Mouse (Mus musculus) left cerebral cortex, adult 11 months (tissue): ENCODE data around the gene C87499.
A peak's percentile ranks its signal among the peaks of the same experiment; 100 is the strongest.

ENCODE experiments used
- DNase-seq: peaks from one replicate; pipeline ENCODE4 v3.0.0; 2022; ENCODE audit warnings: low spot score

C87499 gene

GRCm38 (mm10) chr4:88634311-88634710, at the start of gene C87499:
TSS of gene C87499 (minus strand) at chr4:88634411.
- no peak for DNase-seq

- no peak for DNase-seq
These were observed 49.6 kb upstream of the C87499 start, which contains the start of gene Ifna2 for GRCm38 (mm10) chr4:88683812-88684211. TSS of gene Ifna2 (minus strand) at chr4:88683912.

GRCm38 (mm10) chr4:88681353-88681752, 47.1 kb upstream of the C87499 start:
- DNase-seq: no peak

DNA sequence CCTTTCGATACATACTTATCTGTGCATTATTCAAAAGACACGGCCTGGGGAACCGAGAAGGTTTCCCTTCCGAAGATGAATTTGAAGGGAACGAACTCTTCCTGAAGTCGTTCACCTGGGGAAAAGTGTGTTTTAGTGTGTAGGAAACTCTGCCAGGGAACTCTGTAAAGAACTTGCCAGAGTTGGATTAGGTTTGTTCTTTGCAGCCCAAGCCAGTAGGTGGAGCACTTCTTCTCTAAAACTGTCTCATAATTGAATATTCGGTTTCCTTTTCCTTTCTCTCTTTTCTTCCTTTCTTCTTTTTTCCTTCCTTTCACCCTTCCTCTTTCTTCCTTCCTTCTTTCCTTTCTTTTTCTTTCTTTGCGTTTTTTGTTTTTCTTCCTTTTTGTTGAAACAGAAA, 46.2 kb upstream of the C87499 start:
- DNase-seq: no peak

DNA sequence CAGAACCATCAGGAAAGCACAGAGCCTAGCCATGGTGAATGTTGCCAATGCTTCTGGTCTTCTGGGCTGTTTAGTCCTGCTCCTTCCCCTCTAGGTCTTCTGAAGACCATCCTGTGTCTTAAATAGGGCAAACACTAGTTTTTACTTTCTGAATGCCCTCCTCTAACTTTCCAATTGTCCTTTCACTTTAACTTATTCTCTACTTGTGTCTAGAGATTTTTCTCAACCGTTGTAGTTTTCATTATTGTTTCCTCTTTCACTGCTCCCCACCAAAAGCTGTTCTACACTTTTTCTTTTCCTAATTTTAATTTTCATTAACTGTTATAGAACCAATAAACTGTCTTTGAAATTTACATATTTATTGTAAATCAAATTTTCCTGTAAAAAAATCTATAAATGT, 42.6 kb upstream of the C87499 start, which contains the start of gene Ifna16:
TSS of gene Ifna16 (minus strand) at position 101 of the 400 bp plus-strand sequence.
- DNase-seq: no peak

- DNase-seq: no peak
These were observed 21.2 kb upstream of the C87499 start for GRCm38 (mm10) chr4:88655461-88655860.

GRCm38 (mm10) chr4:88653644-88654043, 19.4 kb upstream of the C87499 start:
- DNase-seq: no peak

GRCm38 (mm10) chr4:88644359-88644758, 10.1 kb upstream of the C87499 start, which contains the start of gene Ifna13:
TSS of gene Ifna13 (minus strand) at chr4:88644459.
- DNase-seq: no peak

GRCm38 (mm10) chr4:88642526-88642925, 8.3 kb upstream of the C87499 start:
- DNase-seq: no peak

DNA sequence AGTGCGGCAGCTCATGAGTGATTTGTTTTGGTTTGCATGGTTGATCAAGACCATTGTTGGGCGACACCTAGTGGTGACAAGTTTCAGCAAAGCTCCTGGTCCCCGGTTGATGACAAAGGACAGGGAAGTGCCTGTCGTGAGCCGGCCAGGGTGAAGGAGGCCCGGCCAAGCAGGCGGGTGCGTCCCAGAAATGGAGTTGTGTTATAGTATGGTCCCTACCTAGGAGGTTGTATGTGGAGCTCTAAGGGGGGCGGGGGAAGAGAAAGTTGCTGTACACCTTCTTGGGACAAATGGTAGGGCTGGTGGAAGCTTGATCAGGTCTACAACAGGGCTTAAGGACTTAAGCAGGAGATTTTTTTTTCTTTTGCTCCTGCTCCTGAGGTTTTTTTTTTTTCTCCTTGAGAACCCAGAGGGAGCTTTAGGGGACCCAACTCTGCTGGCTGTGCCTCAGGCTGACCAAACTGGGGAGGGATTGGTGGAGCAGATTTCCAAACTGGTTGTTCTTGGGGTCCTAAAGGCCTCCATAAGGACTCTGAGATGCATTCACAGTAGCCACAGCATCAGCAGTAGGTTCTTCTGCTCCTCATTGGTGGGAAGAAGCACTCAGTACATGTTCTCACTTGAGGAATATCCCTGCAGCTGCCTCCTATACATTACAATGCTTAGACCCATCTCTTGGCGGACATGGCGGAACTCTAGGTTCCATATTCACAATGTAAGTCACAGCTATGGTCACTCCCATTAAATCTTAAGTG, 7.0 kb upstream of the C87499 start:
- DNase-seq: peak; percentile 65

GRCm38 (mm10) chr4:88640704-88641076, 6.5 kb upstream of the C87499 start:
- DNase-seq: no peak

DNA sequence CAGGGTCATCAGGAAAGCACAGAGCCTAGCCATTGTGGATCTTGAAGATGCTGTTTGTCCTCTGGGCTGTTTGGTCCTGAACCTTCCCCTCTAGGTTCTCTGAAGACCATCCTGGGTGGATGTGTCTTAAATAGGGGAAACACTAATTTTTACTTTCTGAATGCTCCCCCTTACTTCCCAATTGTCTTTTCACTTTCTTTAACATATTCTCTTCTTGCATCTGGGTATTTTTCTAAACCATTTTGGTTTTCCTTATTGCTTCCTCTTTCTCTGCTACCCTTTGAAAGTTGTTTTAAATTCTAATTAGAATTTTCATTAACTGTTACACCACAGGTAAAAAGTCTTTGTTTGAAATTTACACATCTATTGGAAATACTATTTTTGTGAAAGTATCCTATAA, 30.9 kb downstream of the C87499 start, which contains the start of gene Ifna12:
TSS of gene Ifna12 (minus strand) at position 101 of the 400 bp plus-strand sequence.
- DNase-seq: no peak

DNA sequence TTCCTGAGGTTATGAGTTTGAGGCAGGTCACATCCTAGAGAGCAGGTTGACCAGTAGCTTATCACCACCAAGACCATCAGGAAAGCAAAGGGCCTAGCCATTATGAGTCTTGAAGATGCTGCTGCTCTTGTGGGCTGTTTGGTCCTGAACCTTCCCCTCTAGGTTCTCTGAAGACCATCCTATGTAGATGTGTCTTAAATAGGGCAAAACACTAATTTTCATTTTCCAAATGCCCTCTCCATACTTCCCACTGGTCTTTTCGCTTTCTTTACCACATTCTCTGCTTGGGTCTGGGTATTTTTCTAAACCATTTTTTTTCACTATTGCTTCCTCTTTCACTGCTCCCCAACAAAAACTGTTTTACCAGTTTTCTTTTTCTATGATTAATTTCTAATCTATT, 41.9 kb downstream of the C87499 start, which contains the start of gene Ifna9:
TSS of gene Ifna9 (minus strand) at position 101 of the 400 bp plus-strand sequence.
- DNase-seq: no peak
